In genomic region chr11:52302668-52303067, GRCm38 (mm10) we compare ENCODE assay signal across 31 mouse cellular contexts.
"Had no signal": no experiment of that assay in that cellular context is flagged by ENCODE, and none has a peak within 500 bp of the region (broad histone marks: within the 10 kb centered on the region; RNA-seq: fewer than 3 reads in every experiment).

No protein-coding gene starts in this region.

- ATAC-seq: liver, embryonic 12.5 days; liver, postnatal 0 days; lung, postnatal 0 days; midbrain, embryonic 13.5 days; midbrain, embryonic 15.5 days; midbrain, embryonic 16.5 days had no signal

- H3K9ac ChIP-seq: limb, embryonic 12.5 days; limb, embryonic 13.5 days; limb, embryonic 15.5 days; liver, embryonic 12.5 days; liver, embryonic 13.5 days; liver, embryonic 14.5 days; liver, embryonic 15.5 days; liver, postnatal 0 days; lung, embryonic 14.5 days; lung, embryonic 15.5 days; midbrain, embryonic 12.5 days; midbrain, embryonic 13.5 days; midbrain, embryonic 15.5 days had no signal

- H3K27me3 ChIP-seq: limb, embryonic 12.5 days; limb, embryonic 13.5 days; limb, embryonic 15.5 days; liver, embryonic 15.5 days; lung, embryonic 15.5 days; midbrain, embryonic 12.5 days; midbrain, embryonic 13.5 days; midbrain, embryonic 15.5 days had no signal

- H3K4me1 ChIP-seq: limb, embryonic 12.5 days; limb, embryonic 13.5 days; limb, embryonic 15.5 days; lung, embryonic 15.5 days; midbrain, embryonic 12.5 days; midbrain, embryonic 15.5 days had no signal

- DNase-seq: left cerebral cortex, postnatal 4 days; liver; liver, embryonic 13.5 days; liver, postnatal 0 days; lung, adult 18-20 months; lung, adult 2 months; lung, embryonic 14.5 days; lung, postnatal 10 days; lung, postnatal 14 days; lung, postnatal 36 days; lung, postnatal 4 days; midbrain, embryonic 14.5 days had no signal

- H3K4me3 ChIP-seq: limb, embryonic 10.5 days; limb, embryonic 12.5 days; limb, embryonic 13.5 days; limb, embryonic 15.5 days; liver, embryonic 12.5 days; liver, embryonic 13.5 days; liver, embryonic 15.5 days; lung, embryonic 15.5 days; megakaryocyte, embryonic 14.5 days; midbrain, embryonic 10.5 days; midbrain, embryonic 12.5 days; midbrain, embryonic 13.5 days; midbrain, embryonic 15.5 days; myocyte had no signal

- H3K36me3 ChIP-seq: limb, embryonic 10.5 days; limb, embryonic 12.5 days; limb, embryonic 13.5 days; limb, embryonic 15.5 days; liver, embryonic 12.5 days; liver, embryonic 13.5 days; liver, embryonic 15.5 days; lung, embryonic 15.5 days; midbrain, embryonic 10.5 days; midbrain, embryonic 12.5 days; midbrain, embryonic 13.5 days; midbrain, embryonic 15.5 days had no signal

- H3K27ac ChIP-seq: limb, embryonic 10.5 days; limb, embryonic 12.5 days; limb, embryonic 13.5 days; limb, embryonic 15.5 days; liver, embryonic 12.5 days; liver, embryonic 13.5 days; liver, embryonic 14.5 days; liver, embryonic 15.5 days; lung, embryonic 15.5 days; macrophage; midbrain, embryonic 10.5 days; midbrain, embryonic 12.5 days; midbrain, embryonic 13.5 days; midbrain, embryonic 15.5 days had no signal

- H3K4me2 ChIP-seq: limb, embryonic 12.5 days; limb, embryonic 13.5 days; limb, embryonic 15.5 days; liver, embryonic 11.5 days; liver, embryonic 12.5 days; liver, embryonic 13.5 days; liver, embryonic 15.5 days; lung, embryonic 14.5 days; lung, embryonic 15.5 days; midbrain, embryonic 11.5 days; midbrain, embryonic 12.5 days; midbrain, embryonic 13.5 days; midbrain, embryonic 15.5 days had no signal

- H3K9me3 ChIP-seq: limb, embryonic 10.5 days; limb, embryonic 12.5 days; limb, embryonic 13.5 days; limb, embryonic 15.5 days; liver, embryonic 12.5 days; liver, embryonic 13.5 days; liver, embryonic 15.5 days; lung, embryonic 15.5 days; megakaryocyte, embryonic 14.5 days; midbrain, embryonic 10.5 days; midbrain, embryonic 12.5 days; midbrain, embryonic 13.5 days; midbrain, embryonic 15.5 days had no signal
